Mouse (Mus musculus) right cerebral cortex, postnatal 10 days (tissue): Measurements from ENCODE around the gene Kdr.

Experiments
- DNase-seq, 2 experiments: peaks; one replicate each; pipeline ENCODE4 v3.0.0; 2021; ENCODE audit warnings: low spot score in 2 of 2

Gene Kdr

GRCm38 (mm10) chr5:75919601-75920000 is 58.7 kb downstream of the Kdr start:
- DNase-seq: no peak

GRCm38 (mm10) chr5:75918139-75918538 is 60.1 kb downstream of the Kdr start:
- no peak for DNase-seq

- DNase-seq: no peak
These were observed 61.0 kb downstream of the Kdr start for GRCm38 (mm10) chr5:75917231-75917630.

GRCm38 (mm10) chr5:75906102-75906501 is 72.2 kb downstream of the Kdr start:
- no peak for DNase-seq

GRCm38 (mm10) chr5:75900231-75900920 is 77.9 kb downstream of the Kdr start:
- DNase-seq: no peak

GRCm38 (mm10) chr5:75895351-75895750 is 82.9 kb downstream of the Kdr start:
- no peak for DNase-seq

GRCm38 (mm10) chr5:75892956-75893471 is 85.2 kb downstream of the Kdr start:
- DNase-seq: no peak
